28 mouse cellular contexts compared by ENCODE assay signal in genomic region chr5:147477106-147477505, GRCm38 (mm10). TPM values are rescaled to one million over a fixed set of nuclear protein-coding genes. Genes with fewer than 3 reads are reported as not detected.
DNase-seq lines count a peak whose midpoint lies in the region; ATAC-seq and TF ChIP-seq lines count a peak whose summit lies in the region.
"Had no signal": no experiment of that assay in that cellular context is flagged by ENCODE, and none has a peak within 500 bp of the region (broad histone marks: within the 10 kb centered on the region; RNA-seq: fewer than 3 reads in every experiment).

No protein-coding gene starts in this region.

- no peak overlapping the region for H3K9ac ChIP-seq in forebrain, embryonic 13.5 days
- H3K9ac ChIP-seq: embryonic facial prominence, embryonic 13.5 days; forebrain, postnatal 0 days; heart, embryonic 13.5 days; hindbrain, embryonic 14.5 days had no signal

- 98% methylated on average over 9 of the region's 9 CpGs for WGBS in forebrain, embryonic 13.5 days
- 95% methylated on average over 9 of the region's 9 CpGs for WGBS in forebrain, embryonic 10.5 days
- 70% methylated on average over 9 of the region's 9 CpGs for WGBS in spleen, adult 2 months

- no peaks in the 10 kb centered on the region for H3K36me3 ChIP-seq in forebrain, embryonic 13.5 days (ENCODE audit: poor library complexity, severe bottlenecking)
- H3K36me3 ChIP-seq in forebrain, embryonic 10.5 days (replicated peaks), result peaks cover 4% of the 10 kb centered on the region
- H3K36me3 ChIP-seq in spleen, adult 2 months (ENCODE audit: control insufficient read depth, insufficient read depth, low read length), result no peaks in the 10 kb centered on the region
- H3K36me3 ChIP-seq: embryonic facial prominence, embryonic 13.5 days; heart, embryonic 13.5 days had no signal

- no peak for TF ChIP-seq POLR2A in spleen, adult 2 months (IDR thresholded peaks at IDR 0.05; ENCODE audit: low read depth, low read length)

- no peak for DNase-seq in forebrain, embryonic 10.5 days (ENCODE audit: extremely low spot score, low spot score)
- peak in 1 of 2 experiments; percentile 48 for DNase-seq in spleen, adult 2 months (ENCODE audit: low read depth in 1 of 2, low spot score in 2 of 2)
- no peak for DNase-seq in spleen, adult 12 weeks (ENCODE audit: low spot score)
- no peak for DNase-seq in testis, postnatal 10 days (ENCODE audit: low spot score)
- DNase-seq in kidney, adult 8-10 months, result no peak
- DNase-seq: adrenal gland, adult 8-10 months; adrenal gland, postnatal 25 days; cerebellum, adult 11-12 months; cerebellum, adult 8-10 months; cerebellum, postnatal 10 days; cerebellum, postnatal 36 days; embryo, embryonic 11 days; forebrain, postnatal 0 days; gastrocnemius, postnatal 25 days; heart, adult 2 months; heart, postnatal 14 days; heart, postnatal 4 days had no signal

- no peak overlapping the region for H3K4me3 ChIP-seq in forebrain, embryonic 13.5 days
- no peak overlapping the region for H3K4me3 ChIP-seq in forebrain, embryonic 10.5 days
- no peak overlapping the region for H3K4me3 ChIP-seq in spleen, adult 2 months (ENCODE audit: extremely low read depth, insufficient read depth, insufficient read length)
- H3K4me3 ChIP-seq: embryonic facial prominence, embryonic 10.5 days; embryonic facial prominence, embryonic 13.5 days; erythroblast, embryonic 14.5 days; heart, adult 2 months; heart, embryonic 10.5 days; heart, embryonic 13.5 days had no signal

- ATAC-seq in forebrain, embryonic 13.5 days, result no peak
- ATAC-seq in CD4-positive, CD25-positive, alpha-beta regulatory T cell, adult 4 months, result peak; percentile 21
- ATAC-seq: activated CD4-positive, CD25-positive, alpha-beta regulatory T cell, adult 4 months; forebrain, embryonic 14.5 days; forebrain, postnatal 0 days; hindbrain, postnatal 0 days had no signal

- H3K27me3 ChIP-seq in forebrain, embryonic 13.5 days, result no peaks in the 10 kb centered on the region
- H3K27me3 ChIP-seq in forebrain, embryonic 10.5 days (ENCODE audit: poor library complexity, severe bottlenecking), result no peaks in the 10 kb centered on the region
- no peaks in the 10 kb centered on the region for H3K27me3 ChIP-seq in spleen, adult 2 months (ENCODE audit: control insufficient read depth, insufficient read depth, low read length)
- H3K27me3 ChIP-seq: embryonic facial prominence, embryonic 13.5 days; heart, embryonic 13.5 days had no signal

- no peak overlapping the region for H3K4me2 ChIP-seq in forebrain, embryonic 13.5 days
- H3K4me2 ChIP-seq: embryonic facial prominence, embryonic 13.5 days; heart, embryonic 13.5 days; hindbrain, embryonic 14.5 days had no signal

- H3K9me3 ChIP-seq in forebrain, embryonic 13.5 days (replicated peaks), result no peaks in the 10 kb centered on the region
- no peaks in the 10 kb centered on the region for H3K9me3 ChIP-seq in forebrain, embryonic 10.5 days
- H3K9me3 ChIP-seq: embryonic facial prominence, embryonic 10.5 days; embryonic facial prominence, embryonic 13.5 days; heart, embryonic 10.5 days; heart, embryonic 13.5 days had no signal

- TF ChIP-seq CTCF in spleen, adult 2 months (IDR thresholded peaks at IDR 0.05; ENCODE audit: extremely low read depth, insufficient read depth, insufficient read length, insufficient replicate concordance), result no peak

- H3K27ac ChIP-seq in forebrain, embryonic 13.5 days, result 0 out of 2 replicates have a peak overlapping the region, but pooled peaks have one; percentile 0
- H3K27ac ChIP-seq in forebrain, embryonic 10.5 days, result no peak overlapping the region
- peak overlapping the region; percentile 2; the same call in 1 of the 2 replicates for H3K27ac ChIP-seq in spleen, adult 2 months (ENCODE audit: insufficient read depth, low read length)
- H3K27ac ChIP-seq: embryonic facial prominence, embryonic 10.5 days; embryonic facial prominence, embryonic 13.5 days; heart, adult 2 months; heart, embryonic 10.5 days; heart, embryonic 13.5 days; hindbrain, embryonic 14.5 days; hindbrain, postnatal 0 days had no signal

- no peaks in the 10 kb centered on the region for H3K4me1 ChIP-seq in forebrain, embryonic 13.5 days
- no peaks in the 10 kb centered on the region for H3K4me1 ChIP-seq in forebrain, embryonic 10.5 days
- H3K4me1 ChIP-seq in spleen, adult 2 months (ENCODE audit: control insufficient read depth, insufficient read depth, insufficient read length), result peaks cover 21% of the 10 kb centered on the region
- H3K4me1 ChIP-seq: embryonic facial prominence, embryonic 10.5 days; embryonic facial prominence, embryonic 13.5 days had no signal

RNA-seq across cellular contexts. Expression of gene Pan3, which starts 47.1 kb away (rescaled TPM):
- polyA plus RNA-seq in forebrain, embryonic 13.5 days (2015; fragmentation: Nextera tagmentation; extraction: Ambion mirVana), result 67.5 and 68.1 TPM in 2 replicates
- polyA plus RNA-seq in forebrain, embryonic 10.5 days (2016; fragmentation: Nextera tagmentation; extraction: Ambion mirVana), result 49.9 and 55.4 TPM in 2 replicates
- 31.7 and 37.7 TPM in 2 replicates for polyA plus RNA-seq in spleen, adult 2 months (2012; rRNA removed)
- polyA plus RNA-seq in CD4-positive, CD25-positive, alpha-beta regulatory T cell, adult 4 months (2017; shearing (Covaris generic)), result 100 to 1,000 TPM; 180 to 227 TPM
